Mouse (Mus musculus) bone marrow macrophage, adult 2 months (primary cell): Measurements from ENCODE around the gene Ankar.

Experiments
- CTCF ChIP-seq: IDR thresholded peaks from 2 replicates; pipeline ENCODE4 v1.5.1; 2012; ENCODE audit warnings: low read depth, mild to moderate bottlenecking, low read length, moderate library complexity
- POLR2A ChIP-seq: IDR thresholded peaks from 2 replicates; pipeline ENCODE4 v1.6.1; 2012; ENCODE audit warnings: mild to moderate bottlenecking, low read depth, low read length, borderline replicate concordance

GRCm38 (mm10) chr1:72730126-72730525 lies 29.7 kb upstream of the Ankar start:
- TF ChIP-seq CTCF = no peak
- no peak for TF ChIP-seq POLR2A
